Mouse (Mus musculus): ENCODE results near the gene Rab42. TPM values are rescaled to one million over a fixed set of nuclear protein-coding genes. Genes with fewer than 3 reads are reported as not detected.
A peak's percentile ranks its signal among the peaks of the same experiment; 100 is the strongest.

Gene Rab42
- polyA plus RNA-seq, 1 experiment from 2014 or later = 3.0 TPM

GRCm38 (mm10) chr4:132269740-132270560 is 33.2 kb downstream of the Rab42 start:
- peak; percentile 78 for ATAC-seq (ENCODE audit: low read depth)
- Histone ChIP-seq H3K4me3 (ENCODE audit: low read depth, low read length) (peak overlapping the region; percentile 24; the same call in 1 of the 2 replicates), H3K27ac (ENCODE audit: low read depth, low read length) (peak overlapping the region; percentile 98), H3K9ac (replicated peaks; ENCODE audit: low read depth, low read length) (peak overlapping the region; percentile 61), H3K9me3 (ENCODE audit: control insufficient read depth, low read length) (no peaks in the 10 kb centered on the region), H3K27me3 (ENCODE audit: control insufficient read depth, insufficient read depth, low read length) (no peaks in the 10 kb centered on the region), H3K4me2 (ENCODE audit: low read depth, low read length) (peak overlapping the region; percentile 53), H3K4me1 (ENCODE audit: control insufficient read depth, insufficient read depth, low read length) (no peaks in the 10 kb centered on the region), H3K36me3 (ENCODE audit: control insufficient read depth, insufficient read depth, low read length) (no peaks in the 10 kb centered on the region)
- WGBS = under 1% methylated on average over 35 of the region's 35 CpGs

- Histone ChIP-seq H3K4me2 (ENCODE audit: low read depth, low read length) (no peak overlapping the region; the same call in 1 of the 2 replicates), H3K9me3 (ENCODE audit: control insufficient read depth, low read length) (no peaks in the 10 kb centered on the region), H3K27ac (ENCODE audit: low read depth, low read length) (peak overlapping the region; percentile 98; the same call in 1 of the 2 replicates), H3K4me3 (ENCODE audit: low read depth, low read length) (no peak overlapping the region), H3K27me3 (ENCODE audit: control insufficient read depth, insufficient read depth, low read length) (no peaks in the 10 kb centered on the region), H3K9ac (replicated peaks; ENCODE audit: low read depth, low read length) (no peak overlapping the region), H3K36me3 (ENCODE audit: control insufficient read depth, insufficient read depth, low read length) (no peaks in the 10 kb centered on the region), H3K4me1 (ENCODE audit: control insufficient read depth, insufficient read depth, low read length) (no peaks in the 10 kb centered on the region)
- ATAC-seq (ENCODE audit: low read depth) = no peak
- WGBS = 17% methylated on average over 6 of the region's 6 CpGs
Observed at GRCm38 (mm10) chr4:132268871-132269739, 34.1 kb downstream of the Rab42 start.

- 90% methylated on average over 3 of the region's 3 CpGs for WGBS
Observed at GRCm38 (mm10) chr4:132266835-132267349, 36.3 kb downstream of the Rab42 start.

GRCm38 (mm10) chr4:132263313-132263712 is 39.9 kb downstream of the Rab42 start:
- Histone ChIP-seq H3K4me1 (ENCODE audit: control insufficient read depth, insufficient read depth, low read length) (peaks cover 8% of the 10 kb centered on the region), H3K36me3 (ENCODE audit: control insufficient read depth, insufficient read depth, low read length) (no peaks in the 10 kb centered on the region), H3K27ac (ENCODE audit: low read depth, low read length) (no peak overlapping the region), H3K9ac (replicated peaks; ENCODE audit: low read depth, low read length) (no peak overlapping the region), H3K9me3 (ENCODE audit: control insufficient read depth, low read length) (no peaks in the 10 kb centered on the region), H3K27me3 (ENCODE audit: control insufficient read depth, insufficient read depth, low read length) (no peaks in the 10 kb centered on the region), H3K4me2 (ENCODE audit: low read depth, low read length) (no peak overlapping the region), H3K4me3 (ENCODE audit: low read depth, low read length) (no peak overlapping the region)
- 97% methylated on average over 7 of the region's 7 CpGs for WGBS
- ATAC-seq (ENCODE audit: low read depth) = no peak

More at GRCm38 (mm10) chr4:132266835-132267349, 36.3 kb downstream of the Rab42 start:
- Histone ChIP-seq H3K9me3 (ENCODE audit: control insufficient read depth, low read length) (no peaks in the 10 kb centered on the region), H3K4me2 (ENCODE audit: low read depth, low read length) (no peak overlapping the region), H3K36me3 (ENCODE audit: control insufficient read depth, insufficient read depth, low read length) (no peaks in the 10 kb centered on the region), H3K9ac (replicated peaks; ENCODE audit: low read depth, low read length) (no peak overlapping the region), H3K4me3 (ENCODE audit: low read depth, low read length) (no peak overlapping the region), H3K27ac (ENCODE audit: low read depth, low read length) (no peak overlapping the region), H3K27me3 (ENCODE audit: control insufficient read depth, insufficient read depth, low read length) (no peaks in the 10 kb centered on the region), H3K4me1 (ENCODE audit: control insufficient read depth, insufficient read depth, low read length) (no peaks in the 10 kb centered on the region)
- no peak for ATAC-seq (ENCODE audit: low read depth)

- Histone ChIP-seq H3K36me3 (ENCODE audit: control insufficient read depth, insufficient read depth, low read length) (no peaks in the 10 kb centered on the region), H3K4me1 (ENCODE audit: control insufficient read depth, insufficient read depth, low read length) (peaks cover 8% of the 10 kb centered on the region), H3K27ac (ENCODE audit: low read depth, low read length) (no peak overlapping the region), H3K9me3 (ENCODE audit: control insufficient read depth, low read length) (no peaks in the 10 kb centered on the region), H3K4me3 (ENCODE audit: low read depth, low read length) (no peak overlapping the region), H3K9ac (replicated peaks; ENCODE audit: low read depth, low read length) (no peak overlapping the region), H3K4me2 (ENCODE audit: low read depth, low read length) (no peak overlapping the region), H3K27me3 (ENCODE audit: control insufficient read depth, insufficient read depth, low read length) (no peaks in the 10 kb centered on the region)
- ATAC-seq (ENCODE audit: low read depth) = no peak
- 85% methylated on average over 5 of the region's 5 CpGs for WGBS
Observed at GRCm38 (mm10) chr4:132262358-132262616, 40.9 kb downstream of the Rab42 start.

GRCm38 (mm10) chr4:132261514-132262357 is 41.4 kb downstream of the Rab42 start, which contains the start of gene Gmeb1:
TSS of gene Gmeb1 (minus strand) at chr4:132261602.
- Histone ChIP-seq H3K27ac (ENCODE audit: low read depth, low read length) (peak within 1 kb of the TSS; percentile 87), H3K9me3 (ENCODE audit: control insufficient read depth, low read length) (no peaks in the 10 kb centered on the region), H3K4me3 (ENCODE audit: low read depth, low read length) (peak within 1 kb of the TSS; percentile 81), H3K4me2 (ENCODE audit: low read depth, low read length) (peak within 1 kb of the TSS; percentile 86), H3K27me3 (ENCODE audit: control insufficient read depth, insufficient read depth, low read length) (no peaks in the 10 kb centered on the region), H3K4me1 (ENCODE audit: control insufficient read depth, insufficient read depth, low read length) (peaks cover 8% of the 10 kb centered on the region), H3K36me3 (ENCODE audit: control insufficient read depth, insufficient read depth, low read length) (no peaks in the 10 kb centered on the region), H3K9ac (replicated peaks; ENCODE audit: low read depth, low read length) (peak within 1 kb of the TSS; percentile 98)
- 19% methylated on average over 41 of the region's 49 CpGs for WGBS
- ATAC-seq (ENCODE audit: low read depth) = peak; percentile 93

- Histone ChIP-seq H3K9me3 (ENCODE audit: control insufficient read depth, low read length) (no peaks in the 10 kb centered on the region), H3K36me3 (ENCODE audit: control insufficient read depth, insufficient read depth, low read length) (no peaks in the 10 kb centered on the region), H3K9ac (replicated peaks; ENCODE audit: low read depth, low read length) (peak overlapping the region; percentile 98), H3K4me3 (ENCODE audit: low read depth, low read length) (peak overlapping the region; percentile 81), H3K27ac (ENCODE audit: low read depth, low read length) (peak overlapping the region; percentile 87), H3K27me3 (ENCODE audit: control insufficient read depth, insufficient read depth, low read length) (no peaks in the 10 kb centered on the region), H3K4me2 (ENCODE audit: low read depth, low read length) (peak overlapping the region; percentile 86), H3K4me1 (ENCODE audit: control insufficient read depth, insufficient read depth, low read length) (peaks cover 8% of the 10 kb centered on the region)
- 5% methylated on average over 27 of the region's 64 CpGs for WGBS
- peak; percentile 62; the same call in 1 of the 2 replicates for ATAC-seq (ENCODE audit: low read depth)
Observed at GRCm38 (mm10) chr4:132260404-132261379, 42.5 kb downstream of the Rab42 start.

Data from neural tube, embryonic 14.5 days (tissue).